Mouse (Mus musculus): ENCODE results near the gene Serpina5.

Serpina5 gene

GRCm38 (mm10) chr12:104127696-104128095 is 26.8 kb downstream of the Serpina5 start, which contains the start of gene Serpina3b:
Gene Serpina3b, plus strand, starts transcription at chr12:104127996.
- DNase-seq (ENCODE audit: low read depth), result no peak

GRCm38 (mm10) chr12:104131041-104131440 is 30.1 kb downstream of the Serpina5 start:
- DNase-seq (ENCODE audit: low read depth), result no peak

- DNase-seq (ENCODE audit: low read depth), result no peak
Observed at GRCm38 (mm10) chr12:104138216-104138615, 37.3 kb downstream of the Serpina5 start.

GRCm38 (mm10) chr12:104140543-104141103 is 39.7 kb downstream of the Serpina5 start:
- no peak for DNase-seq (ENCODE audit: low read depth)

- DNase-seq (ENCODE audit: low read depth), result no peak
Observed at GRCm38 (mm10) chr12:104141506-104141905, 40.6 kb downstream of the Serpina5 start.

- no peak for DNase-seq (ENCODE audit: low read depth)
Observed at GRCm38 (mm10) chr12:104142427-104142826, 41.5 kb downstream of the Serpina5 start.

- DNase-seq (ENCODE audit: low read depth), result no peak
Observed at GRCm38 (mm10) chr12:104143286-104143685, 42.4 kb downstream of the Serpina5 start.

GRCm38 (mm10) chr12:104145571-104145970 is 44.7 kb downstream of the Serpina5 start:
- DNase-seq (ENCODE audit: low read depth), result no peak

GRCm38 (mm10) chr12:104151989-104152388 is 51.1 kb downstream of the Serpina5 start:
- no peak for DNase-seq (ENCODE audit: low read depth)

- DNase-seq (ENCODE audit: low read depth), result no peak
Observed at GRCm38 (mm10) chr12:104153041-104153645, 52.2 kb downstream of the Serpina5 start.

GRCm38 (mm10) chr12:104153656-104154055 is 52.7 kb downstream of the Serpina5 start, which contains the start of gene Serpina3c:
Gene Serpina3c, minus strand, starts transcription at chr12:104153870.
- DNase-seq (ENCODE audit: low read depth), result no peak

Measured in c-Kit-positive CD71-positive TER-119-negative erythroid progenitor cells, embryonic 14.5 days (primary cell).